Mouse (Mus musculus): ENCODE data around the gene Ppm1m.
A peak's percentile ranks its signal among the peaks of the same experiment; 100 is the strongest.

- TF ChIP-seq CTCF (IDR thresholded peaks at IDR 0.05; ENCODE audit: borderline replicate concordance, insufficient read depth, low read length) (peak; percentile 98), POLR2A (IDR thresholded peaks at IDR 0.05; ENCODE audit: low read depth, low read length) (peak; percentile 43; the same call in 1 of the 2 replicates)
Observed at GRCm38 (mm10) chr9:106211680-106212593, 12.4 kb upstream of the Ppm1m start.
